Mouse (Mus musculus): ENCODE data around the gene Arhgap28.

DNA sequence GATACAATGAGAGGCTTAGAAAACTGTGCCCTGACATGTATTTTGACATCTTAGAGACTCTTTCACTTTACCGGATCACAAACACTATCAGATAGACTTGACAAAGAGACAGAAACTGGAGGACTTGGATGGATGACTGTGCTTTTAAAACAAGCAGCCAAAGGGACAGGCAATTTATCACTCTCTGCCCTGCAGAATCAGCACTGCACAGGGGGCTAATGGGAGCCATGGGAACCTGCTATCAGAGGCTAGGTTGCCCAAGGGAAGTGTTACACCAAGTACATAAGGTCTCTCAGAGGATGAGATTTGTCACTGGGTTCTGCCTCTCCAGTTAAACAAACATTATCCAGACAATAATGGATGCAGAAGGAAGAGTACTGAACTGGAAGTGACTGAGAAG lies 33.1 kb upstream of the Arhgap28 start:
- TF ChIP-seq CTCF (IDR thresholded peaks at IDR 0.05; ENCODE audit: control insufficient read depth, insufficient read depth, insufficient replicate concordance, low read depth, low read length) (no peak), POLR2A (IDR thresholded peaks at IDR 0.05; ENCODE audit: control insufficient read depth, low read depth, low read length) (no peak)
